Comparison of ENCODE assay signal across 13 mouse cellular contexts in genomic region chr2:20521686-20522285, GRCm38 (mm10).
DNase-seq lines count a peak whose midpoint lies in the region; ATAC-seq and TF ChIP-seq lines count a peak whose summit lies in the region.
"Had no signal": no experiment of that assay in that cellular context is flagged by ENCODE, and none has a peak within 500 bp of the region (broad histone marks: within the 10 kb centered on the region; RNA-seq: fewer than 3 reads in every experiment).

No protein-coding gene starts in this region.

- peak; percentile 10 for DNase-seq in hindbrain, embryonic 14.5 days (ENCODE audit: low spot score)
- peak; percentile 70 for DNase-seq in R1 (ENCODE audit: low read depth, low spot score)
- DNase-seq in frontal cortex, adult 2 months (ENCODE audit: extremely low spot score in 1 of 2, low spot score in 1 of 2), result no peak
- no peak for DNase-seq in midbrain, embryonic 10.5 days (ENCODE audit: low spot score)
- DNase-seq: cerebellum, postnatal 14 days; gastrocnemius, postnatal 14 days; kidney, postnatal 14 days; right cerebral cortex, postnatal 4 days; thymus, postnatal 4 days had no signal

- H3K4me1 ChIP-seq in hindbrain, embryonic 14.5 days (replicated peaks; ENCODE audit: control insufficient read depth, insufficient read depth, low read length), result peaks cover 14% of the 10 kb centered on the region
- H3K4me1 ChIP-seq in hindbrain, embryonic 13.5 days (replicated peaks), result peaks cover 25% of the 10 kb centered on the region
- H3K4me1 ChIP-seq in E14TG2a.4 (replicated peaks; ENCODE audit: low read depth, low read length), result peaks cover 60% of the 10 kb centered on the region
- peaks cover 13% of the 10 kb centered on the region for H3K4me1 ChIP-seq in heart, embryonic 16.5 days (ENCODE audit: control insufficient read depth, insufficient read depth, low read length)
- H3K4me1 ChIP-seq in midbrain, embryonic 10.5 days, result peaks cover 41% of the 10 kb centered on the region

- H3K4me3 ChIP-seq in hindbrain, embryonic 14.5 days (replicated peaks; ENCODE audit: low read length), result no peak overlapping the region
- H3K4me3 ChIP-seq in hindbrain, embryonic 13.5 days, result no peak overlapping the region
- H3K4me3 ChIP-seq in E14TG2a.4 (replicated peaks; ENCODE audit: low read length), result peak overlapping the region; percentile 82
- no peak overlapping the region for H3K4me3 ChIP-seq in heart, embryonic 16.5 days (ENCODE audit: low read length)
- H3K4me3 ChIP-seq in midbrain, embryonic 10.5 days, result no peak overlapping the region
- H3K4me3 ChIP-seq: neural tube, embryonic 13.5 days had no signal

- no peaks in the 10 kb centered on the region for H3K9me3 ChIP-seq in hindbrain, embryonic 14.5 days (ENCODE audit: control insufficient read depth, low read length)
- no peaks in the 10 kb centered on the region for H3K9me3 ChIP-seq in hindbrain, embryonic 13.5 days
- H3K9me3 ChIP-seq in E14TG2a.4 (ENCODE audit: low read length), result peaks cover 27% of the 10 kb centered on the region
- no peaks in the 10 kb centered on the region for H3K9me3 ChIP-seq in heart, embryonic 16.5 days (replicated peaks; ENCODE audit: control insufficient read depth, low read length)
- no peaks in the 10 kb centered on the region for H3K9me3 ChIP-seq in midbrain, embryonic 10.5 days (replicated peaks)
- H3K9me3 ChIP-seq: neural tube, embryonic 13.5 days had no signal

- peaks cover 19% of the 10 kb centered on the region; the same call in 1 of the 2 replicates for H3K27me3 ChIP-seq in hindbrain, embryonic 14.5 days (ENCODE audit: control insufficient read depth, insufficient read depth, low read length)
- peaks cover 32% of the 10 kb centered on the region for H3K27me3 ChIP-seq in hindbrain, embryonic 13.5 days
- no peaks in the 10 kb centered on the region for H3K27me3 ChIP-seq in E14TG2a.4 (ENCODE audit: insufficient read depth, low read length)
- no peaks in the 10 kb centered on the region for H3K27me3 ChIP-seq in heart, embryonic 16.5 days (ENCODE audit: control insufficient read depth, insufficient read depth, low read length)
- H3K27me3 ChIP-seq in midbrain, embryonic 10.5 days (ENCODE audit: low read depth, poor library complexity, severe bottlenecking), result peaks cover 15% of the 10 kb centered on the region

- no peak for TF ChIP-seq CTCF in E14TG2a.4 (conservative IDR thresholded peaks at IDR 0.05; ENCODE audit: low read length)

- H3K9ac ChIP-seq in hindbrain, embryonic 14.5 days, result no peak overlapping the region
- H3K9ac ChIP-seq in hindbrain, embryonic 13.5 days, result no peak overlapping the region
- no peak overlapping the region for H3K9ac ChIP-seq in heart, embryonic 16.5 days (ENCODE audit: low read length)

- 67% methylated on average over 11 of the region's 11 CpGs for WGBS in hindbrain, embryonic 14.5 days
- 65% methylated on average over 11 of the region's 11 CpGs for WGBS in hindbrain, embryonic 13.5 days
- 56% methylated on average over 11 of the region's 11 CpGs for WGBS in heart, embryonic 16.5 days
- WGBS in midbrain, embryonic 10.5 days, result 33% methylated on average over 11 of the region's 11 CpGs

- ATAC-seq in hindbrain, embryonic 14.5 days (ENCODE audit: low FRiP score), result no peak
- no peak for ATAC-seq in hindbrain, embryonic 13.5 days (ENCODE audit: low FRiP score)
- ATAC-seq in heart, embryonic 16.5 days (replicated peaks; ENCODE audit: extremely low read depth, insufficient read depth, low FRiP score), result no peak

- no peak overlapping the region for H3K4me2 ChIP-seq in hindbrain, embryonic 14.5 days (replicated peaks)
- no peak overlapping the region for H3K4me2 ChIP-seq in hindbrain, embryonic 13.5 days
- H3K4me2 ChIP-seq in heart, embryonic 16.5 days (ENCODE audit: low read depth, low read length), result peak overlapping the region; percentile 27

- no peak overlapping the region for H3K27ac ChIP-seq in hindbrain, embryonic 14.5 days
- H3K27ac ChIP-seq in hindbrain, embryonic 13.5 days, result no peak overlapping the region
- 0 out of 2 replicates have a peak overlapping the region, but pooled peaks have one; percentile 13 for H3K27ac ChIP-seq in heart, embryonic 16.5 days (ENCODE audit: low read length)
- H3K27ac ChIP-seq in midbrain, embryonic 10.5 days (replicated peaks), result no peak overlapping the region
- H3K27ac ChIP-seq: neural tube, embryonic 13.5 days had no signal

- H3K36me3 ChIP-seq in hindbrain, embryonic 14.5 days (replicated peaks; ENCODE audit: control insufficient read depth, insufficient read depth), result no peaks in the 10 kb centered on the region
- H3K36me3 ChIP-seq in hindbrain, embryonic 13.5 days, result no peaks in the 10 kb centered on the region
- peaks cover 28% of the 10 kb centered on the region for H3K36me3 ChIP-seq in E14TG2a.4 (ENCODE audit: insufficient read depth, low read length)
- no peaks in the 10 kb centered on the region for H3K36me3 ChIP-seq in heart, embryonic 16.5 days (ENCODE audit: control insufficient read depth, insufficient read depth)
- no peaks in the 10 kb centered on the region for H3K36me3 ChIP-seq in midbrain, embryonic 10.5 days
- H3K36me3 ChIP-seq: neural tube, embryonic 13.5 days had no signal

Comparison
In these comparisons a context has a peak if more than half of its experiments do, and no peak if none do; other contexts are left out.
1. DNase-seq: peak in hindbrain, embryonic 14.5 days (single experiment) and R1 (single experiment); none in frontal cortex, adult 2 months (0 of 2) and midbrain, embryonic 10.5 days (single experiment).